Mouse (Mus musculus) spleen, embryonic (tissue): ENCODE data around the gene Rab6a.
"Not testable (repeated sequence)": the region's sequence is repeated elsewhere in the genome, so short reads cannot be mapped to it uniquely, and the experiment has no call there.

ENCODE experiments used
- CTCF ChIA-PET: fragments of 350-600 bp; sonication (Branson Sonifier 250); formaldehyde crosslinking; loops from one replicate; lab custom pipeline; 2022; lab: Charles Lee

Gene Rab6a

DNA sequence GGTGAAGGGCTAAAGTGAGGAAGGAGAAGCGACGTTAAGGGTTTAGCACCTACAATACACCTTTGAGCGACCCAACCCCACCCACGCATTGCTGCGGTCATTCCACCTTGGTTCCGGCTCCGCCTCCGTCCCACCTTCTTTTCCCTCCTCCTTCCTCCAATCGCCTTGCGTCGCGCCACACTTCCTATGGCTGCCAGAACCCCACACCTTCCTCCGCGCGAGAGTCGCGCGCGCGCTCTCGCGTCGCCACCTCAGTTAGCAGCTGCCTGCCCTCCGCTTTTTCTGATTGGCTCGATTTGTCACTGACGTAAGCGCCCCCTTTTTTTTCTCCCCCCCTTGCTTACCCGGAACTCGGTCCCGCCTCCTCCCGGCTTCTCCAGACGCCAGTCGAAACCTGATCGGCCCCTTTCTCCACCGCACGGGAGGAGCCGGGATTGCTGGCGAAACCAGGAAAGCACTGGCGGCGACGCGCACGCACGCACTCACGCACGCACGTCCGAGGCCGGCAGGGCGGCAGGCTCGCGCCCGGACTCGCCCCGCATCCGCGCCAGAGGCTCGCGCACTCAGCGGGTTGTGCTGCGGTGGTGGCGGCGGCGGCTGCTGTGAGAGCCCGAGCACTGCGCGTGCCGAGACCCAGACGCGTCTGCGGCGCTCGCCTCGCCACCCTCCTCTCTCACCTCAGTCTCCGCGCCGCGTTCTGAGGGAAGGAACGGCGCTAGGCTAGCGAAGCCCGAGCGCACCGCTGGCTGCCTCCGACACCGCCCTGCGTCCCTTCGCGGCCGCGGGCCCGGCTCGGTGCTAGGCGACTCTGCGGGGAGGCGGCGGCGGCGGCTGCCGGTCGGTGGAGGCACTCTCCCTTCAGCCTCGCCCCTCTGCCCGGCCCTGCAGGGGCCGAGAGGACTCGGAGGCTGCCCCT is at the start of gene Rab6a:
Rab6a (plus strand) TSS at position 197 of the 916 bp plus-strand sequence.
- CTCF ChIA-PET: no interaction called here

DNA sequence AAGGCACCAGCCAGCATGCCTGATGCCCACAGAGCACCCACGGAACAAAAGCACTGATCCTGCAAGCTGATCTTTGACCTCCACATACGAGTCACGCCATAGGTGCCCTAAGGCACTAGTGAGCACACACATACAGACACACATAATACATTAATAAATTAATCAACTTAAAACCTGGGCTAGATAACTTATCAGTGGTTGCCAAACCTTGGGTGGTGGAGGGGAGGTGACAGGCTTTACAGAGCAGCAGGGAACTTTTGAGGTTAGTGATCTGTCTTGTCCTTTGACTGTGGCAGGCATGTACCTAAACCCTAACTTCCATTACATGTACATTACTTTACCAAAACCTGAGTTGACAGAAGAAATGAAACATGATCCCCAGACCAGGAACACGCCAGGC is 47.9 kb upstream of the Rab6a start:
- CTCF ChIA-PET: no interaction called here

DNA sequence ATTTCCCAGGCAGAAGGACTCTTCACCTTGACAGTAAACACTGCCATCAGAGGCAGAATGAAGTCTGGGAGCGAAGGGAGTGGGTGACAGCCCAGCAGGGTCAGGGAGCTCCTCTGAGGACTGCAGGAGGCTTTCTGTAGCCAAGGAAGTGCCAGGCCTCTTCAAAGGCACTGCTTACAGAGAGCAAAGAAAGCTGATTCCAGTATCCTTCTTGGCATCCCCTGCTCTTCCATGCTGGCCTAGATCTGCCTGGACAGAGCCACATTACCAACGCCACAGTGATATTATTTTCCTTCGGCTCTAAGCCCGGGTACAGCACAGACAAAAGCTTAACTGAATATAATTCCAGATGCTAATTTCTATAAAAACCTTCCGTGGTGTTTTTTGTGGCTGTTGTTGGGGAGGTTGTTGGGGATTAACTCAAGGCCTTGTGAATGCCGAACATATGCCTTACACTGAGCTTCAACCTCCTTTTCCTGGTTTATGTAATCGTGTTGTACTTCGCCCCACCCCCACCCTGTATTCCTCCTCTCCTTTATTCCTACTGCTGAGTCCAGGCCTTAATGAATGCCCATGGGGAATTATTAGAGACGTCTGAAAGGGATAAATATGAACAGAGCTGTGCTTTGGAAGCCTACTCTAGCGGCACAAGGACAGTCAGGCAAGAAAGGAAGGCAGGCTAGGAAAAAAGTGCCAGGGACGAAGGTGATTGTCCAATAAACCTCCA is 45.2 kb upstream of the Rab6a start:
- CTCF ChIA-PET: no interaction called here

DNA sequence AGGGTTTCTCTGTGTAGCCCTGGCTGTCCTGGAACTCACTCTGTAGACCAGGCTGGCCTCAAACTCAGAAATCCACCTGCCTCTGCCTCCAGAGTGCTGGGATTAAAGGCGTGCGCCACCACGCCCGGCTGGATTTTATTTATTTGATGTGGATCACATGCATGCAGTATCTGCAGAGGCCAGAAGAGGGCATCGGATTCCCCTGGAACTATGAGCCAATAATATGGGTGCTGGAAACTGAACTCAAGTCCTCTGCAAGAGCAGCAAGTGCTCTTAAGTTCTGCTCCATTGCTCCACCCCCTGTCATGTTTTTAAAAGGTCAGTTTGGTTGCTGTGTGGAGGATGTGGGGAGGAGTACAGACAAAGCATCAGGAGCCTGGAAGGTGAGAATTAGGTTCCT is 40.0 kb upstream of the Rab6a start:
- CTCF ChIA-PET: not testable (repeated sequence)

DNA sequence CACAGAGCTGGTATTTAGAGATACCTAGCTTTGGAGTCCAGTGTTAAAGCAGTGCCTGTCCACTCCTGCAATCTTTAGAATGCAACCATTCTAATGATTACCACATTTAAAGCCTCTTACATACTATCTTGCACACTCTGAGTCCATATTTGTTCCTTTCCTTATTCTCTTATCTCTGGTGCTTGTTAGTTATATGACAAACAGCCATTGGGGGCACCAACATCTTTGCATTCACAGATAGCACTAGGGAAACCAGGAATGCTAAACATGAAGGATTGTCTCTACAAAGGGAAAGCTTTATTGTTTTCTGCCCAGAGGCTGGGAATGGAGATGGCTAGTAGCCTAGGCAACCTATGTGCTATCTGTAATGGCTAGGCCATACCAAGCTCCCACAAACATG is 37.3 kb upstream of the Rab6a start:
- CTCF ChIA-PET: no interaction called here

DNA sequence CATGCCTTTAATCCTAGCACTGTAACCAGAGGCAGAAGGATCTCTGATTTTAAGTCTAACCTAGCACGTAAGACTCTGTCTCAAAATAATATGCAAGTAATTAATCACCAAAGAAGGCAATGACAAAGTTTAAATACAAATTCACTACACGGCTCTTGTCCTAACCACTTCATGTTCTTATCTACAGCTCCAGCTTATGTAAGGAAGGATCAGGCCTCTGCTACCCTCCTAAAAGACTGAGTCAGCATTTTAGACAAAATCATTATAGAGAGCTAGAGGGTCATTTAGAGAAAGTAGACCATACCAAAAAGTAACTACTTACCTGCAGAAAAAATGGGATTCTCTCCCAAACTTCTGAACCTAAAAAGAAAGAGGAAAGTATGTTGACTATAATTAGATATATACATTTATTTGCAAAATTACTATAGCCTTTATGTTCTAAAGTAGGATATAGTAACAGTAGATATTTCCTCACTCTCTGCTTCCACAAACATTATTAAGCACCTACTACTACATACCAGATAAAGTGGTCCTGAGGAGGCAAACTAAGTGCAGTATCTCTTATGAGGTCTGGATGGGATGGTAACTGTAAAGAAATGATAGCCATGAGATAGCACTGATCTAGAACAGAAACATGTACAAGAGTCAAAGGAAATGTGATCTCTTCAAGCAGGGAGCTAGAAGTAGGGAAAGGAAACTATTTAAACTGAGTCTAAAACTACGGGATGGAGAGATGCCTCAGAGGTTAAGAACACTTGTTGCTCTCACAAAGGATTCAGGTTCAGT is 36.1 kb upstream of the Rab6a start:
- CTCF ChIA-PET: no interaction called here

DNA sequence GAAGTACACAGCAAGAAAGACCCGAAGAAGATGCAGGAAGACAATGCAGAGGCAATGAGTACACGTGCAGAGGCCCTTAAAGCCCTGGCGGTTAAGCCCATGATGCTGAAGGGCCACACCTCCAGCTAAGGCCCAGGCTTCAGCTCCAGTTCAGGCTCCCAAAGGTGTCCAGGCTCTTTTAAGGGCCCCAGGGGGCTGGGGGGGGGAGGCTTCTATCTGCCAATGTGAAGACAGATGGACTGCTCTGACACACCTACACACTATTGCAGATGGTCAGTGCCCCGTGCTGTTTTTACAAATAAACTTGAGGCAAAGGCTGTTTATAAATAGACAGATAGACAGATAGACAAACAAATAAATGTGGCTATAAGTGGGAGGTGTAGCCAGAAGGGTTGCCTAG is 35.1 kb upstream of the Rab6a start:
- CTCF ChIA-PET: no interaction called here

DNA sequence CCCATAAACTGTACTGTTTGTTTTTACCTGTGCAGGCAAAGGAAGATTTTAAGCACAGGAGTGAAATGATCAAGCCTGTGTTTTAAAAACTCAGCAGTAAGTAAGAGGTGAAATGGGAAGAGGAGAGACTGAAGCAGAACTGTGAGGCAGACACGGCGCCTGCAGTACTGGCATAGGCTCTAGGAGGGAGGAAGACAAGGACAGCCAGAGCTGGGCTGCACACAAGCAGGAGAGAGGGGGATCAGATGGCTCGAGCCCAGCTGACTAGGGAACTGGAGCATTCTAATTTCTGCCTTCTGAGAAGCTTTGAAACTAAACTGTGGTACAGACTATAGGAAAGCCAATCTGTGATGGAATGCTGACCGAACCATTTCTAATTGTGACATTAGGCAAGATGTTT is 34.5 kb upstream of the Rab6a start:
- CTCF ChIA-PET: no interaction called here

DNA sequence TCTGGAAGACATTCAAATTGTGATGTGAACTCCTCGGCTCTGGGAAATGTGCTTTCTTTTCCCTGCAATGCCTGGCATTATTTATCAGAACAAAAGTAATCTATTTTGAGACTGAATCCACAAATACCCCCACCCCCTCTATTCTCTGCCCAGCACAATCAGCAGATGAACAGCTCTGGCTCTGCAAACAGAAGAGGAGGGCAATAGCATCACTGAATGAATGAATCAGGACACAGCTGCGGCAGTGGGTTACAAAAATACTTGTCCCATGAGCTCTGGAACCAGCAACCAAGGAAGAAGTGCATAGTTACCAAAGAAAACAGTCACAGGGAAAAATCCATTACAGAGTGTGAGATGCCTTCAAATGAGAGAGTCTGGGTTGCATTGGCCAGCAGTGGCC is 28.4 kb upstream of the Rab6a start:
- CTCF ChIA-PET: no interaction called here

DNA sequence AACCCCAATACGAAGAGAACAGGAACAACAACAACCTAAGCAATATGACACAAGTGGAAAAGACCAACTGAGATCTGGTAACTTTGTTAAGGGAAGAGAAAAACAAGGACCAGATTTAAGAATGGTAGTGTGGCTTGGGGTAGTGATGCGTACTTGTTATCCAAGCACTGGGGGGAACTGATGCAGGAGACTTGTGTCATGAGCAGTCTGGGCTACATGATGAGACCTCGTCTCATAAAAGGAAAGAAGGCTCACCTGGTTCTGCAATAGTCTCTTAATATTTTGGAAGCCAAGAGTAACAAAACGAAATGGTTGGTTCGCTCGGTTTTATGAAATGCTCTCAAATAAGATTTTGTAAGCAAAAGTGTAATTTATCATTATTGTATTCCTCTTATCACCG is 25.0 kb upstream of the Rab6a start:
- CTCF ChIA-PET: interaction anchor here (0.7 kb wide), 1 partner anchor 400 kb away, joined by 3 read pairs; no protein-coding TSS in a partner anchor

DNA sequence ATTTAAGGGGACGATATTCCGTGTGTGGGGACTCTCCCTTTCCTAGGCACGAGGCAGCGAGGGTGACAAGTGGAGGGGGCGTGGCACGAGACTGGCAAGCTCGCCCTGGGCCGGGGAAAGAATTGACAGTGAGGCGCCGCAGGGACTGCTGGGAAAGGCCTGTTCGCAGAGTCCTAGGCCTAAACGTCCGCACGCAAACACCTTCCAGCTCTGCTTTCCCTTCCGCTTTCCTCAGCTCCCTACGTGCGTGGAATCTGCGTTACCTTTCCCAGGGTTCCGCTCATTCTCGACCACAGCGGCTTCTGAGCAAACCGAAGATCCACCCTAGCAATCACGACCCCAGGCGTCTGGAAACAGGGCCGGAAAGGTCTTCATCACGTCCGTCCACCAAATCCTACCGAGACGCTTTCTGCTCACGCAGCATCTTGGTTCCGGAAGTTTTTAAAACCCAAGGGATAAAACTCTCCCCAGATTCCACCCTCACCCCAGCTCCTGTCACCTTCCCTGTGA is 24.4 kb upstream of the Rab6a start:
- CTCF ChIA-PET: interaction anchor here (0.7 kb wide), 2 partner anchors 88 to 399 kb away, joined by 3 read pairs; no protein-coding TSS in a partner anchor

DNA sequence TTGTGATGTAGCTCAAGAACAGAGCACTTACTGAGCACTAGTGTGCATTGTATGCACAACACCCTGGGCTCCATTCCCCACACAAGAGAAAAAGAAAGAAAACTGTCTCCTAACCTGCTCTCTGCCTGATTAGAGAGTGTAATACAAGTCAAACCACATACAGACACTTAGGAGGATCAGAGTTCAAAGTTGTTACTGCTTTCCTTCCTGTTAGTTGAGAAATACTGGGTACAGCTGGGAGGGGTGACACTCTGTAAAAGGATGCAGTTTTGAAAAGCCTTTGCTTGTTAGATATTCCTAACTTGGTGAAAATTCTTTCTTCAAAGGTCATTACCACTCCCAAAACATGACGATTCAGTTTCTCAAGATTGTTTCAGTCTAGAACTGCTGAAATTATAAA is 17.4 kb upstream of the Rab6a start:
- CTCF ChIA-PET: interaction anchor here (0.6 to 1.5 kb wide), 2 partner anchors 24 to 60 kb away, joined by 3 read pairs; no protein-coding TSS in a partner anchor

DNA sequence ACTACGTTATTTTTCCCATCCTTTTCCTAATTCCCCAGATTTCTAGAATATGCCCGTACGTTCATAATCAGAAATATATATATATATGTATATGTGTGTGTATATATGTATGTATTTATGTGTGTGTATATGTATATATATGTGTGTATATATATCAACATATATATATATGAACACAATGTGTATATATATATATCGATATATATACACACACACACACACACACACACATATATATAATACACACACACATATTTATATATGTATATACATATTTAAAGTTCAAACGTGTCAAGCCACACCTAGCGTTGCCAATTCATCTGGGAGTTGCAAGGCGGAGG is 16.7 kb upstream of the Rab6a start:
- CTCF ChIA-PET: no interaction called here

DNA sequence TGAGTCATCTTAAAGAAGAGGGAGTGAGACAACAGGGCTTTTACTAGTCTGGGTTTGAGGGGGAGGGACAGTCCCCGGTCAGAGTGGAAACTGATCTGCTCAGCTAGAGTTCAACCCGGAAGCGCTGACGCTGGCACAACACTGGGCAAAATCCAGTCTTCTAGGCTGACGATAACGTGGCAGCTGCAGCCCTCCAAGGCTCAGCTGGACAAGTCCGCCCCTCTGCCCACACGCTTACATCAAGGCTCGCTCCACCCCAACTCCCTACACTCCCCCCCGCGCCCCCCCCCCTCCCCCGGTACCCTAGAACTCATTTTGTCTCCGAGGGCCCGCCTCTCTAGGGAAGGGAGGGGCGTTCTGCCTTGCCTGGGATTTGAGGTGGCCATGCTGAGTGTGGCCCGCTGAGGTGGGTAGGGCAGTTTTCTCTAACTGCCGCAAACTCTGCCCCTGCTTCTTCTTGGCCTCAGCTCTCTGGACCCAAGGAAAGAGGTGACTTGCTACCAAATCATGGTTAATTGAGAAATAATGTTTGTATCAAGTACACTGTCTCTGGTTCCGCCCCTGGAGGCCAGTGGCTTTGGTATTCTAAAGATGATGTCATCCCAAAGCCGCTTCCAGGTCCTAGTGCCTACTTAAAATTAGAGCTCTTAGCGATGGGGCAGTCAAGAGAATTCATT is 16.2 kb upstream of the Rab6a start:
- CTCF ChIA-PET: interaction anchor here (0.7 kb wide), 1 partner anchor 1226 kb away, joined by 3 read pairs; no protein-coding TSS in a partner anchor

DNA sequence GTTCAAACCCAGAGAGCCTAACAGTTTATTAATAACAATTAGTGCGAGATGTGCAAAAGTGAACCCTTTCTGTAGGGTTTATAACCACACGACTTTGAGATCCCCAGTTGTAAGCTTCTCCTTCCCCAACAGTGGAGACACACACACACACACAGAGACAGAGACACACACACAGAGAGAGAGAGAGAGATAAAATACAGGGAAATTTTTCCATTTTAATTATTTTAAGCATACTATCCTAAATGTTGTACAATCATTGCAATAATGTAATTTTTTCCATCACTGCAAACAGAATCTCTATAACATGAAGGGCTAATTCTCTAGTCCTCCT is 15.7 kb upstream of the Rab6a start:
- CTCF ChIA-PET: interaction anchor here (0.7 kb wide), 1 partner anchor 1227 kb away, joined by 3 read pairs; no protein-coding TSS in a partner anchor

DNA sequence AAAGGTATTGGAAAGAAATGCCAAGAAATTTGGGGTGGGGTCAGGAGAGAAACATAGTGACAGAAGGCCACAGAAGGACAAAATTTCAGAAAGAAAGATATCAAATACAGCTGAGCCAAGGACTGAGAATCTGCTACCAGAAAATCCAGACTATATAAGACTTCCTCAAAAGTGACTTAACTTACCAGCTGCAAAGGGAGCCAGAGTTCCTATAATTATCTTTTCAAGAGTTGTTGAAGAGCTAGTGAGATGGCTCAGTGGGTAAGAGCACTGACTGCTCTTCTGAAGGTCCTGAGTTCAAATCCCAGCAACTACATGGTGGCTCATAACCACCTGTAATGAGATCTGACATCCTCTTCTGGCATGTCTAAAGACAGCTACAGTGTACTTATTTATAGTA is 13.9 kb upstream of the Rab6a start:
- CTCF ChIA-PET: no interaction called here

DNA sequence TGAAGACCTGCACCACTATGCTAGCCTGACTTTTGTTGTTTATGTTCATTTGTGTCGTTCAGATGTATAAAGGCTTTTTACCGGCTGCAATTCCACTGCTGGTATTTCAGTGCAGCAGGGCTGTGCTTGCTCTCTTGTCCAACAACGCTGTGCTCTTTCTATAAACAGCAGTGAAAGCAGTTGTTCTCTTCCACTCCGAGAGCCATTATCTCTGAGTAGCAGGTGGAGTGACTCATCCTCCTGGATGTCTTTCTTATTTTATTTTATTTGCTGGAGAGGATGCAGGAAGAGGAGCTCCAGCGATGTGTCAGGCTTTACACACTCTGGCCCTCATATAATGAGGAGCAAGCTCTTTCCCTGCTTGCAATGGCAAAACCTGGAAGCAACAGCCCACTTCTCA is 7.0 kb upstream of the Rab6a start:
- CTCF ChIA-PET: no interaction called here

DNA sequence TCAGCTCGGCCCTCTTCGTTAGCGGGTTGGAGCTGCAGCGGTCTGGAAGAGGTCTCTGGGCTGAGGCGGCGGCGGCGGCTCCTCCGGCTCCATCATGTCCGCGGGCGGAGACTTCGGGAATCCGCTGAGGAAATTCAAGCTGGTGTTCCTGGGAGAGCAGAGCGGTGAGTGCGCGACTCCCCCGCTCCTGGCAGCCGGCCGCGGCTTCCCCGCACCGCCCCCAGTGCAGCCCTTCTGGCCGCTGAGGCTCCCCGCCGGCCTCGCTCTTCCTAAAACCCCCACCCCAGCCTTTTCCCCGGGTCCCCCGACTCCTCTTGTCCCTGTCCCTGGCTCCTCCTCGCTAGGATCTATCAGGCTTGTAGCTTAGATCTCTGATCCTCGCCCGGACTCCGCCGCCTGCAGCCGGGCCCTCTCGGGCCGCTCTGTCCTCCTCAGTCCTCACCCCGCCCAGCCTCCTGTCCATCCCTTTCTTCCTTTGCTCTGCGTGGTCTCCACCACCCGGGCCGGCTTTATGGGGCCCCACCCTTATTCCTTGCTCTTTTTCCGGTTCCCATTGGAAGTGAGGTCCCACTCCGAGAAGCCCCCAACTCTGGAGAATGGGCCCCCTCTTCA is 1.0 kb downstream of the Rab6a start, which contains the start of gene Mrpl48:
Mrpl48 (minus strand) TSS at position 172 of the 612 bp plus-strand sequence.
- CTCF ChIA-PET: no interaction called here

DNA sequence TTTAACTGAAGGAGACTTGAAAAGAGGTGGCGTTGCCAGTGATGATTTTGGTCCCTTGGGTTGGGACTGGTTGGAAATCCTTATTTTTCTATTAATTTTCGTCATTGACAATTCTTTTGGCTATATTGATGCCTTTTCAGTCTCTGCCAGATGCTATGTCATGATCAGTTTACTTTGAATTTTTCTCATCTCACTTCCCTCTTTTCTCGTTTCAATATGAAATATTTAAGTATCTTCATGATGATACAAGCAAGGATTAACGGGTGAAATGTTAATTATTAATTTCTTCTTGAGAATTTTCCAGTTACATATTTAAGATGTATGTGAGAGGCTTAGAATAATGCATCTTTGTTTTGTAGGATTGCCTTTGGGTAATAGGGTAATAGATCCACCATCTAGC is 1.7 kb downstream of the Rab6a start:
- CTCF ChIA-PET: no interaction called here

DNA sequence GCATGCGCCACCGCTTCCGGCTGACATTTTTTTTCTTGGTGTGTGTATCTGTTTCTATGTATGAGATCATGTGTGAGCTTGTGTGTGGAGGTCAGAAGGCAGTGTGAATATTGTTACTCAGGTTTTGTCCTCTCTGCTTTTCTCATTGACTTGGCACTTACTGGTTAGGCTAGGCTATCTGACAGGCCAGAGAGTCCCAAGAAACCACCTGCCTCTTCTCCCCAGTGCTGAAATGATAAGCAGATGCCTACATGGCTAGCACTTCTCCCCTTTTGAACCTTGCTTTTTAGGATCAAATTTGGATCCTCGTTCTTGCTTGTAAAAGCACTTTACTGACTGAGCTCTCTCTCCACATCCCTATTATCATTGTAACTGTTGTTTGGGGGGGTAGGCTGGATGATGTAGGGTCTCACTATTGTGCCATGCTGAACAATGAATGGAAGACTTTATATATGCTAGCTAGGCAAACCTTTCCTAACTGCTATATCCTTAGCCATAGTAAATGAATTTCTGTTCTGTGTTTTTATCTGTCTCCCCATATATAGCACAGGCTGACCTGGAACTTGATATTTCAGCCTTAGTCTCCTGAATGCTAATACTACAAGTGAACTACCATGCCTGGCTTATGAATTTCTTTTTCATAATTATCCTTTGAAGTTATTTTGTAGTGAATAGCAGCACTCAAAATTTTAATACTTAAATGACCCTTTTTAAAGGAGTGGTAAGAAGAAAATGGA is 9.1 kb downstream of the Rab6a start:
- CTCF ChIA-PET: interaction anchor here (0.5 kb wide), 1 partner anchor 22 kb away, joined by 4 read pairs; no protein-coding TSS in a partner anchor
